Mouse (Mus musculus): ENCODE results near the gene Gpc6.

DNA sequence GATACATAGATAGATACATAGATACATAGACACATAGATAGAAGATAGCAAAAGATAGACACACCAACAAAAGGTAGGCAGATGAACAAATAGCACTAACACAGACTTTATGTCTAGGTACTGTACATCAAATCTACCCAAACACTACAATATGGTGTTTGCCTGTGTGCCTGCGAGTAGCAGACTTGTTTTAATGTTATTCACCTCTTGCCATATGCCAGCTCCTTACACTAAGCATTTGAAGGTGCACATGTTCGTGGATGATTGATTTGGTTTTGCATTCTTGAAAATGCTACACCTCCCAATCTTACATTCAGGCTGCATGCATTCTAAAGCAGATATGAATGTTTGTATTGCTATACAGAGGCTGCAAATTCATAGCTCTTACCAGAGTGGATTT is 680.6 kb downstream of the Gpc6 start:
- TF ChIP-seq POLR2A (IDR thresholded peaks at IDR 0.05; ENCODE audit: extremely low read depth, insufficient read depth, low read length) (no peak), CTCF (IDR thresholded peaks at IDR 0.05; ENCODE audit: extremely low read depth, insufficient read depth, low read length) (no peak)

All from cortical plate, adult 2 months (tissue).